Mouse (Mus musculus) forebrain, embryonic 12.5 days (tissue): ENCODE data around the gene Klra1. TPM values are rescaled to one million over a fixed set of nuclear protein-coding genes. Genes with fewer than 3 reads are reported as not detected.
"Not testable (repeated sequence)": the region's sequence is repeated elsewhere in the genome, so short reads cannot be mapped to it uniquely, and the experiment has no call there.

Experiments used
- ATAC-seq: fragments of 200-750 bp; cut with Nextera tagmentation; 2 replicates; pipeline ENCODE4 v1.8.0; 2017; ENCODE audit warnings: moderate TSS enrichment; ENCODE audit not compliant: low FRiP score
- H3K27ac ChIP-seq: fragments of 300-500 bp; sonication (generic); 2 replicates; pipeline ENCODE4 v1.5.1; 2016; ENCODE audit warnings: mild to moderate bottlenecking
- H3K27me3 ChIP-seq: fragments of 300-500 bp; sonication (generic); 2 replicates; pipeline ENCODE4 v1.6.1; 2016; ENCODE audit warnings: mild to moderate bottlenecking
- H3K36me3 ChIP-seq: fragments of 300-500 bp; sonication (generic); replicated peaks from 2 replicates; pipeline ENCODE4 v1.6.1; 2016; ENCODE audit warnings: mild to moderate bottlenecking
- H3K4me1 ChIP-seq: fragments of 300-500 bp; sonication (generic); 2 replicates; pipeline ENCODE4 v1.6.1; 2016
- H3K4me2 ChIP-seq: fragments of 300-500 bp; sonication (generic); 2 replicates; pipeline ENCODE4 v1.6.1; 2016; ENCODE audit warnings: mild to moderate bottlenecking, moderate library complexity
- H3K4me3 ChIP-seq: fragments of 300-500 bp; sonication (generic); replicated peaks from 2 replicates; pipeline ENCODE4 v1.5.1; 2016; ENCODE audit warnings: mild to moderate bottlenecking
- H3K9ac ChIP-seq: fragments of 300-500 bp; sonication (generic); 2 replicates; pipeline ENCODE4 v1.6.1; 2016; ENCODE audit warnings: mild to moderate bottlenecking
- H3K9me3 ChIP-seq: fragments of 300-500 bp; sonication (generic); 2 replicates; pipeline ENCODE4 v1.6.1; 2016
- WGBS: fragments of 180-500 bp; shearing (Covaris S2); methylation state at CpG from one replicate; pipeline ENCODE4 v1.1.7; 2016; 5-methylcytosine and 5-hydroxymethylcytosine counted together
- polyA plus RNA-seq: library from polyadenylated mRNA; unstranded; fragments of >200 nt; fragmentation: Nextera tagmentation; extraction: Ambion mirVana; gene quantifications from 2 replicates; pipeline ENCODE4 v1.2.1, GENCODE M21; 2016

The Klra1 gene
- not detected in 2 replicates for polyA plus RNA-seq

DNA sequence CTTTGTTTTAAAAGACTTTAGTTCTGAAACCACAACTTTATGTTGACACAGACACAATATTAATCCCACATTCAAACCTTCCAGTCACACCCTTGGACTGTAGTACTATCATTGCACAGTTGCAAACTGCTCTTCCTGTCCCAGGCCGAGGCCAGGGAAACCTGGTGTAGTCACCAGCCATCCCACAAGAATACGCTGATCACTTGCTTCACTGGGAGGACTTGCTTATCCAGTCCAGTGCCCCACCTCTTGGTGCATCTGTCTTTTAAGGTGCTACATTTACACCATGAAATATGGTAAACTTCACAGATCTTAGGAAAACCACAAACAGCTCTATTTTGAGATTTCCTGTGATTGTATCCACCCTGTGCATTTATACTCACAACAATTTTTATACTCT is at the start of gene Klra1:
Gene Klra1, minus strand, starts transcription at position 125 of the 400 bp plus-strand sequence.
- no peaks in the 10 kb centered on the region for H3K4me1 ChIP-seq
- H3K4me2 ChIP-seq = no peak within 1 kb of the TSS
- no peaks in the 10 kb centered on the region for H3K36me3 ChIP-seq
- no peaks in the 10 kb centered on the region for H3K9me3 ChIP-seq
- H3K9ac ChIP-seq = no peak within 1 kb of the TSS
- H3K4me3 ChIP-seq = no peak within 1 kb of the TSS
- no peak within 1 kb of the TSS for H3K27ac ChIP-seq
- H3K27me3 ChIP-seq = no peaks in the 10 kb centered on the region
- no peak for ATAC-seq
- WGBS = 85% methylated on average over 2 of the region's 2 CpGs

DNA sequence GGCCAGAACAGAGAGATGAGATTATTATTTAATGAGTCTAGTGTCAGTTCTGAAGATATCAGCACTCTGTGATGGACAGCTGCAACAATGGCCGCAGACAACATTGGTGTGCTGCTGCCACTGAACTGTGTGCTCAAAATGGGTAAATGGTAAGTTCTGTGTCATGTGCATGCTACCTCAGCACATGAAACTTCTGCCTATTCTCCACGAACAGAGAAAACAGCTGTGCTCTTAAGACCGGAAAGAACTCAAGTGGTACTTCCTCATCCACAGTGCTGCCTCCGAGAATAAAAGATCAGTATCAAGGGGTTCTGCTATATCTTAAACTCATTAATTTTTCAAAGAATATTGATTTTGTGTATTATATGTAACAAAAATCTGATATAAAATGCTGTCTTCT is 42.8 kb upstream of the Klra1 start:
- Histone ChIP-seq H3K9me3 (peaks cover 7% of the 10 kb centered on the region; the same call in 1 of the 2 replicates), H3K4me1 (no peaks in the 10 kb centered on the region), H3K9ac (no peak overlapping the region), H3K27ac (no peak overlapping the region), H3K27me3 (no peaks in the 10 kb centered on the region), H3K36me3 (no peaks in the 10 kb centered on the region), H3K4me2 (no peak overlapping the region), H3K4me3 (no peak overlapping the region)
- ATAC-seq = no peak
- 85% methylated on average over 4 of the region's 4 CpGs for WGBS

DNA sequence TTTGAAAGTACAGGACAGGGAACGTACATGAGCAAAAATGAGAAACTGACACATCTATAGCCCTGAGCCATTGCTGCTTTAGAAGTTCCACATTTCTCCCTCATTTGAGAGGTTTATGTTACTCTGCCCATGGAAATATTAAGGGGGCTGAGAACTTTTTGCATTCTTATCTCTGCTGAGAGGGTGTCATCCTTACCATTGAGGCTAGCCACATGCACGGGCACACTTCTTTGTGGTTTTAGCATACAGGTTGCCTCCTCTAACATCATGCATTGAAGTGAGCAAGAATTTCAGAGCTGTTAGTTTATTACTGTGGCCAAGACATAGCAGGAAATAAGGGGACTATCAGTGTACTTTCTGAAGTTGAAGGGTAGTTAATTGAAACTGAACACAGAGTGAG is 32.5 kb upstream of the Klra1 start:
- H3K4me2 ChIP-seq = no peak overlapping the region
- H3K9ac ChIP-seq = no peak overlapping the region
- no peaks in the 10 kb centered on the region for H3K4me1 ChIP-seq
- H3K27me3 ChIP-seq = no peaks in the 10 kb centered on the region
- WGBS = 86% methylated on average over 2 of the region's 2 CpGs
- no peaks in the 10 kb centered on the region for H3K36me3 ChIP-seq
- H3K27ac ChIP-seq = no peak overlapping the region
- peaks cover 32% of the 10 kb centered on the region; the same call in 1 of the 2 replicates for H3K9me3 ChIP-seq
- H3K4me3 ChIP-seq = no peak overlapping the region
- no peak for ATAC-seq

DNA sequence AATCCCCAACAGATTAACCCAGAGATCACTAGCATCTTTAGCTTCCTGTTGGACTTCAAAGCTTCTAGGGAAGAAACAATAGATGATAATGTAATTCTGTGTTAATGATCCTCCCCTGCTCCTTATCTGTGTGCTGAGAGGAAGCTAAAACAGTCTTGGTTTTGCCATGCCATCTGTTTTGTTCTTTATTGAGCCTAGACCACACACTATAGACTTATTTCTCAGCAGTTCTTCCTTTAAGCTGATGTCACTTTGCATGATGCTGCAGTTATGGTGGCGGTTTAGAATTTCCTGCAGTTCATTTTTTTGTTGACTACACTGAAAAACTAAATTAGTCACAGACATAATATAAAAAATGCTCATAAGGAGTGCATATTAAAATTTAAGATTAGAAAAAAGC is 18.2 kb upstream of the Klra1 start:
- 66% methylated on average over 1 of the region's 1 CpGs for WGBS
- Histone ChIP-seq H3K27ac (no peak overlapping the region), H3K4me3 (no peak overlapping the region), H3K9me3 (peaks cover 26% of the 10 kb centered on the region), H3K27me3 (no peaks in the 10 kb centered on the region), H3K4me2 (no peak overlapping the region), H3K4me1 (no peaks in the 10 kb centered on the region), H3K9ac (no peak overlapping the region), H3K36me3 (no peaks in the 10 kb centered on the region)
- no peak for ATAC-seq

DNA sequence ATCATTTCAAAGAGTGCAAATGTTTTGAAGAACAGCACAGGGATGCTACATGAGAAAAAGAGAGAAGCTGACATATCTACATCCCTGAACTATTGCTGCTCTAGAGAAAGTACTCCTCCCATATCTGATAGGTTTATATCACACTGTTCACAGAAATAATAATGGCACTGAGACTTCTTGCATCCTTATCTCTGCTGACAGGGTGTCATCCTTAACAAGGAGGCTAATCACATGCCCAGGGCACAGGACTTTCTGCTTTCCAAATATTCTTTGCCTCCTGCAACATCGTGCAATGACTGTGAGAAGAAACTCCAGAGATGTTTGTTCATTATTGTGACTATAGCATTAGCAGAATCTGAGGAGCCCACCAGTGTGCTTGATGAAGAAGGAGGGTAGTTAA is 871 bp downstream of the Klra1 start:
- Histone ChIP-seq H3K9me3 (no peaks in the 10 kb centered on the region), H3K4me2 (no peak overlapping the region), H3K9ac (no peak overlapping the region), H3K36me3 (no peaks in the 10 kb centered on the region), H3K27me3 (no peaks in the 10 kb centered on the region), H3K4me1 (no peaks in the 10 kb centered on the region), H3K27ac (no peak overlapping the region), H3K4me3 (no peak overlapping the region)
- 72% methylated on average over 1 of the region's 1 CpGs for WGBS
- ATAC-seq = no peak

DNA sequence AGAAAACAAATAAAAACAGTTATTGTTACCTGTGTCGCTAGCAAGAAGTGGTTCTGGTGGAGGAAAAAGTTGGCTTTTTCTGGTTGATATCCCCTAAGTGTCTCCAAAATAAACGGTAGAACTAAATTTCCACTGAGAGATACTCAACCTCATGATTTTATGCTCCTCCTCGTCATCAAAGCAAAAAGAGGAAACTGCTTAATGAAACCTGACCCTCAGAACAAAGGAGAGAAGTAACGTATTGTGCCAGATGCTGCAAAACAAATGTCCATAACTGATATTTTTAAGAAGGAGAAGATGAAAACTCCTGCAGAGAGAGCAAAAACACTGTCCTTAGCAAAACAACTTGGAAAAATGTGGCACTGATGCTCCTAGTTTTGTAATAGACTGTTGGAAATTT is 4.3 kb downstream of the Klra1 start:
- WGBS = 70% methylated on average over 4 of the region's 4 CpGs
- Histone ChIP-seq H3K27me3 (no peaks in the 10 kb centered on the region), H3K4me3 (no peak overlapping the region), H3K36me3 (no peaks in the 10 kb centered on the region), H3K4me1 (no peaks in the 10 kb centered on the region), H3K9ac (no peak overlapping the region), H3K9me3 (0 out of 2 replicates have a peak, but pooled peaks cover 6% of the 10 kb centered on the region), H3K27ac (no peak overlapping the region), H3K4me2 (no peak overlapping the region)
- ATAC-seq = no peak

DNA sequence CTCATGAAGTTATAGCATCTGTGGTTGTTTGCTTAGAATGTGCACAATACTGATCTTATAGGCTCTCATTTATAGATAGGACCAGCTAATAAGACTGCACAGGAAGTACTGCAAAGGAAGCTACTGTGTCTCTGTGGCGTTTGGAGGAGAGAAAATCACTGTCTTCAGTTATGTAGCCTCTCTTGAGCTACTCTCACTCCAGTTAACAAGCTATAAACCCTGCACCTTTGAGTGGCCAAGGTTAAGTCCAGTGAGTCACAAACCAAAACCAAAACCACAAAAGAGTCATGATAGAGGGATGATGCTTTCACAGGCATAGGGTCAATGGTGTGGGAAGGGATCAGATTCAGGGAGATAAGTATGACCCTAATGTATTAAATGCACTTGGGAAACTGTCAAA is 41.3 kb downstream of the Klra1 start:
- not testable (repeated sequence) for H3K27ac ChIP-seq, H3K36me3 ChIP-seq, H3K4me3 ChIP-seq, H3K4me1 ChIP-seq, ATAC-seq, H3K4me2 ChIP-seq, H3K9me3 ChIP-seq, H3K27me3 ChIP-seq, H3K9ac ChIP-seq
- 52% methylated on average over 1 of the region's 1 CpGs for WGBS

DNA sequence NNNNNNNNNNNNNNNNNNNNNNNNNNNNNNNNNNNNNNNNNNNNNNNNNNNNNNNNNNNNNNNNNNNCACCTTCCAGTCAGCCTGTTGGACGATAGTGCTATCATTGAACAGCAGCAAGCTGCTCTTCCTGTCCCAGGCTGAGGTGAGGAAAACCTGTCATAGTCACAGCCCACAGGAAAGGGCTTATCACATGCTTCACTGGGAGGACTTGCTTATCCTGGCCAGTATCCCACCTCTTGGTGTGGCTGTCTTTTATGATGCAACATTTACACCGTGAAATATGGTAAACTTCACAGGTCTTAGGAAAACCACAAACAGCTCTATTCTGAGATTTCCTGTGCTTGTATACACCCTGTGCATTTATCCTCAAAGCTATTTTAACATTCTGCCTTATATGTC is 44.7 kb downstream of the Klra1 start:
- H3K36me3 ChIP-seq, H3K4me1 ChIP-seq, H3K9ac ChIP-seq, H3K27ac ChIP-seq, H3K4me2 ChIP-seq, ATAC-seq, H3K9me3 ChIP-seq, H3K4me3 ChIP-seq, H3K27me3 ChIP-seq: not testable (repeated sequence)
- 87% methylated on average over 2 of the region's 2 CpGs for WGBS

DNA sequence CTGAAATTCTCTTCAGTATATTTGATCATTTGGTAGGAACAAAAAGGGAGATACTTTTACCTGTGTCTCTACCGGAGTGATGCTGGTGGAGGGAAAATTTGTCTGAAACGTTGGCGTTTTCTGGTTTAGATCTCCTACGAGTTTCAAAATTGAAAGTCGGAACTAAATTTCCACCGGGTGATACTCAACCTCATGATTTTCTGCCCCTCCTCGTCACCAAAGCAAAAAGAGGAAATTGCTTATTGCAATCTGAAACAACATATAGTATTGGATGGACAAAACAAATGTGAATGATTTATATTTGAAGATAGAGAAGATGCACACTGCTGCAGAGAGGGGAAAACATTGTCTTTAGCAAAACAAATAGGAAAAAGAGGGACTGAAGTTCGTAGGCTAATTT is 49.3 kb downstream of the Klra1 start, which contains the start of gene Klra3:
Gene Klra3, minus strand, starts transcription at position 164 of the 400 bp plus-strand sequence.
- H3K9me3 ChIP-seq = no peaks in the 10 kb centered on the region
- 88% methylated on average over 8 of the region's 8 CpGs for WGBS

More for the DNA sequence above, 49.3 kb downstream of the Klra1 start, which contains the start of gene Klra3:
- H3K4me1 ChIP-seq = no peaks in the 10 kb centered on the region
- ATAC-seq = no peak
- no peaks in the 10 kb centered on the region for H3K36me3 ChIP-seq
- H3K4me2 ChIP-seq = no peak within 1 kb of the TSS
- H3K27ac ChIP-seq = no peak within 1 kb of the TSS
- H3K9ac ChIP-seq = no peak within 1 kb of the TSS
- no peak within 1 kb of the TSS for H3K4me3 ChIP-seq
- no peaks in the 10 kb centered on the region for H3K27me3 ChIP-seq

Other genes with a start within 250 kb of the Klra1 start
- gene Klra9, start 193.8 kb downstream of the Klra1 start, polyA plus RNA-seq = not detected in 2 replicates
- not detected in 2 replicates for gene Klra7, start 153.6 kb downstream of the Klra1 start, polyA plus RNA-seq
- not detected in 2 replicates for gene Klra10, start 104.9 kb downstream of the Klra1 start, polyA plus RNA-seq
- gene Klra3, start 49.3 kb downstream of the Klra1 start, polyA plus RNA-seq = not detected in 2 replicates